Mouse (Mus musculus) MEL (cell line): Measurements from ENCODE around the gene Hgf. TPM values are rescaled to one million over a fixed set of nuclear protein-coding genes. Genes with fewer than 3 reads are reported as not detected.

ENCODE experiments used
- DNase-seq: peaks from one replicate; pipeline ENCODE4 v3.0.0; 2011; ENCODE audit warnings: low read depth, low spot score
- H3K27ac ChIP-seq: 2 replicates; pipeline ENCODE4 v1.5.1; 2012; ENCODE audit warnings: low read depth, mild to moderate bottlenecking, control low read depth, low read length, moderate library complexity; ENCODE audit not compliant: control insufficient read depth
- H3K27me3 ChIP-seq, 2 experiments: fragments of 150-350 bp in 1 of 2; sonication (generic) in 1 of 2; 2 replicates each; pipeline ENCODE4 v1.6.1; 2012; ENCODE audit warnings: low read length in 2 of 2, mild to moderate bottlenecking in 2 of 2, improper control_type of control experiment in 1 of 2, moderate library complexity in 1 of 2; ENCODE audit not compliant: insufficient read depth in 2 of 2, control insufficient read depth in 1 of 2
- H3K36me3 ChIP-seq, 2 experiments: 2 replicates each; pipeline ENCODE4 v1.6.1; 2012 to 2014; ENCODE audit warnings: low read length in 2 of 2, improper control_type of control experiment in 1 of 2, inconsistent platforms in 1 of 2, mild to moderate bottlenecking in 1 of 2; ENCODE audit not compliant: insufficient read depth in 2 of 2, control insufficient read depth in 1 of 2
- H3K4me1 ChIP-seq, 2 experiments: fragments of 150-350 bp in 1 of 2; sonication (generic) in 1 of 2; 2 replicates each; pipeline ENCODE4 v1.6.1; 2012; ENCODE audit warnings: low read length in 2 of 2, improper control_type of control experiment in 1 of 2, mild to moderate bottlenecking in 1 of 2; ENCODE audit not compliant: insufficient read depth in 2 of 2, control insufficient read depth in 1 of 2
- H3K4me3 ChIP-seq, 2 experiments: fragments of 150-350 bp in 1 of 2; sonication (generic) in 1 of 2; 2 replicates each; pipeline ENCODE4 v1.5.1; 2012; ENCODE audit warnings: low read depth in 2 of 2, low read length in 2 of 2, mild to moderate bottlenecking in 2 of 2, moderate library complexity in 2 of 2, control low read depth in 1 of 2, improper control_type of control experiment in 1 of 2; ENCODE audit not compliant: control insufficient read depth in 1 of 2, insufficient read depth in 1 of 2
- H3K79me2 ChIP-seq: 2 replicates; pipeline ENCODE4 v1.6.1; 2012; ENCODE audit warnings: mild to moderate bottlenecking, low read length, moderate library complexity; ENCODE audit not compliant: control insufficient read depth, poor library complexity, insufficient read depth
- H3K9ac ChIP-seq: 2 replicates; pipeline ENCODE4 v1.6.1; 2012; ENCODE audit warnings: low read depth, mild to moderate bottlenecking, control low read depth, low read length, moderate library complexity; ENCODE audit not compliant: control insufficient read depth, poor library complexity, severe bottlenecking
- H3K9me3 ChIP-seq: fragments of 150-350 bp; sonication (generic); replicated peaks from 2 replicates; pipeline ENCODE4 v1.6.1; 2012; ENCODE audit warnings: mild to moderate bottlenecking, low read length, improper control_type of control experiment, moderate library complexity; ENCODE audit not compliant: insufficient read depth
- BHLHE40 ChIP-seq: IDR thresholded peaks from 2 replicates; pipeline ENCODE4 v1.6.1; 2012; ENCODE audit warnings: low read depth, mild to moderate bottlenecking, inconsistent platforms, low read length, improper control_type of control experiment, borderline replicate concordance
- CHD1 ChIP-seq: IDR thresholded peaks from 2 replicates; pipeline ENCODE4 v1.6.1; 2012; ENCODE audit warnings: low read depth, mild to moderate bottlenecking, inconsistent platforms, low read length, improper control_type of control experiment
- CHD2 ChIP-seq: IDR thresholded peaks from 2 replicates; pipeline ENCODE4 v1.6.1; 2011; ENCODE audit warnings: low read length, improper control_type of control experiment
- CTCF ChIP-seq, 3 experiments: IDR thresholded peaks in 2 of 3; conservative IDR thresholded peaks in 1 of 3; 2 replicates each; pipeline ENCODE4 v1.5.1; 2011 to 2012; ENCODE audit warnings: low read length in 3 of 3, low read depth in 2 of 3, mild to moderate bottlenecking in 2 of 3, improper control_type of control experiment in 1 of 3, inconsistent platforms in 1 of 3, mixed read lengths in 1 of 3, moderate library complexity in 1 of 3; ENCODE audit not compliant: control insufficient read depth in 1 of 3, insufficient read depth in 1 of 3, poor library complexity in 1 of 3, severe bottlenecking in 1 of 3
- EP300 ChIP-seq, 2 experiments: IDR thresholded peaks; 2 replicates each; pipeline ENCODE4 v1.6.1; 2011; ENCODE audit warnings: improper control_type of control experiment in 2 of 2, low read length in 2 of 2, low read depth in 1 of 2, mild to moderate bottlenecking in 1 of 2
- ETS1 ChIP-seq: IDR thresholded peaks from 2 replicates; pipeline ENCODE4 v1.6.1; 2012; ENCODE audit warnings: low read depth, mild to moderate bottlenecking, inconsistent platforms, low read length, improper control_type of control experiment, moderate library complexity
- GABPA ChIP-seq: IDR thresholded peaks from 2 replicates; pipeline ENCODE4 v1.6.1; 2012; ENCODE audit warnings: low read depth, mild to moderate bottlenecking, inconsistent platforms, low read length, improper control_type of control experiment, moderate library complexity
- GATA1 ChIP-seq: IDR thresholded peaks from 2 replicates; pipeline ENCODE4 v1.6.1; 2011; ENCODE audit warnings: low read depth, low read length, improper control_type of control experiment
- JUND ChIP-seq: IDR thresholded peaks from 2 replicates; pipeline ENCODE4 v1.6.1; 2011; ENCODE audit warnings: low read depth, mild to moderate bottlenecking, improper control_type of control experiment, low read length
- MAFK ChIP-seq: IDR thresholded peaks from 2 replicates; pipeline ENCODE4 v1.6.1; 2011; ENCODE audit warnings: low read depth, mild to moderate bottlenecking, low read length, improper control_type of control experiment, borderline replicate concordance
- MEF2A ChIP-seq: IDR thresholded peaks from 2 replicates; pipeline ENCODE4 v1.6.1; 2014; ENCODE audit warnings: low read depth, mild to moderate bottlenecking, inconsistent platforms, low read length, improper control_type of control experiment; ENCODE audit not compliant: poor library complexity, insufficient replicate concordance, severe bottlenecking; ENCODE audit errors: extremely low read depth
- MXI1 ChIP-seq: IDR thresholded peaks from 2 replicates; pipeline ENCODE4 v1.6.1; 2011; ENCODE audit warnings: mild to moderate bottlenecking, low read depth, low read length, improper control_type of control experiment
- MYC ChIP-seq: IDR thresholded peaks from 2 replicates; pipeline ENCODE4 v1.6.1; 2011; ENCODE audit warnings: low read depth, mild to moderate bottlenecking, low read length, improper control_type of control experiment, moderate library complexity
- NELFE ChIP-seq: IDR thresholded peaks from 2 replicates; pipeline ENCODE4 v1.6.1; 2011; ENCODE audit warnings: low read depth, low read length, improper control_type of control experiment
- NRF1 ChIP-seq: IDR thresholded peaks from 2 replicates; pipeline ENCODE4 v1.6.1; 2014; ENCODE audit warnings: low read depth, mild to moderate bottlenecking, inconsistent platforms, low read length, improper control_type of control experiment, moderate library complexity; ENCODE audit not compliant: poor library complexity, insufficient read depth, severe bottlenecking
- POLR2A ChIP-seq, 2 experiments: IDR thresholded peaks; 2 replicates each; pipeline ENCODE4 v1.6.1; 2011 to 2012; ENCODE audit warnings: low read length in 2 of 2, mild to moderate bottlenecking in 2 of 2, control low read depth in 1 of 2, improper control_type of control experiment in 1 of 2, low read depth in 1 of 2, moderate library complexity in 1 of 2; ENCODE audit not compliant: control insufficient read depth in 1 of 2, insufficient read depth in 1 of 2, poor library complexity in 1 of 2
- POLR2AphosphoS2 ChIP-seq: IDR thresholded peaks from 2 replicates; pipeline ENCODE4 v1.6.1; 2011; ENCODE audit warnings: low read length, improper control_type of control experiment
- POLR2AphosphoS5 ChIP-seq: IDR thresholded peaks from 2 replicates; pipeline ENCODE4 v1.6.1; 2012; ENCODE audit warnings: low read depth, borderline replicate concordance, mild to moderate bottlenecking, inconsistent platforms, low read length, moderate library complexity, mixed read lengths
- RAD21 ChIP-seq: IDR thresholded peaks from 2 replicates; pipeline ENCODE4 v1.6.1; 2011; ENCODE audit warnings: mild to moderate bottlenecking, low read depth, low read length, improper control_type of control experiment
- TCF12 ChIP-seq: IDR thresholded peaks from 2 replicates; pipeline ENCODE4 v1.6.1; 2014; ENCODE audit warnings: low read depth, mild to moderate bottlenecking, inconsistent platforms, low read length, improper control_type of control experiment, moderate library complexity
- ZC3H11A ChIP-seq: IDR thresholded peaks from 2 replicates; pipeline ENCODE4 v1.6.1; 2012; ENCODE audit warnings: low read depth, mild to moderate bottlenecking, inconsistent platforms, low read length, improper control_type of control experiment
- ZKSCAN1 ChIP-seq: IDR thresholded peaks from 2 replicates; pipeline ENCODE4 v1.6.1; 2012; ENCODE audit warnings: low read depth, mild to moderate bottlenecking, inconsistent platforms, low read length, improper control_type of control experiment, moderate library complexity
- ZNF384 ChIP-seq: IDR thresholded peaks from 2 replicates; pipeline ENCODE4 v1.6.1; 2012; ENCODE audit warnings: low read depth, mild to moderate bottlenecking, inconsistent platforms, low read length, improper control_type of control experiment
- polyA plus RNA-seq, 2 experiments: library from polyadenylated mRNA; stranded (reverse) in 1 of 2; unstranded in 1 of 2; fragments of >175 nt in 1 of 2; fragments of >200 nt in 1 of 2; gene quantifications; 2 replicates each; pipeline versions ENCODE4 v1.2.1 to v1.2.4; 2012; ENCODE audit warnings: low replicate concordance in 2 of 2, low read depth in 1 of 2; ENCODE audit not compliant: insufficient read length in 2 of 2, insufficient read depth in 1 of 2, missing spikeins in 1 of 2
- total RNA-seq: library from RNA; depleted of rRNA; stranded (reverse); fragments of 300-350 nt; gene quantifications from 2 replicates; pipeline ENCODE4 v1.2.3, GENCODE M21; 2012

Gene Hgf
- total and polyA plus RNA-seq, 3 experiments: not detected

DNA sequence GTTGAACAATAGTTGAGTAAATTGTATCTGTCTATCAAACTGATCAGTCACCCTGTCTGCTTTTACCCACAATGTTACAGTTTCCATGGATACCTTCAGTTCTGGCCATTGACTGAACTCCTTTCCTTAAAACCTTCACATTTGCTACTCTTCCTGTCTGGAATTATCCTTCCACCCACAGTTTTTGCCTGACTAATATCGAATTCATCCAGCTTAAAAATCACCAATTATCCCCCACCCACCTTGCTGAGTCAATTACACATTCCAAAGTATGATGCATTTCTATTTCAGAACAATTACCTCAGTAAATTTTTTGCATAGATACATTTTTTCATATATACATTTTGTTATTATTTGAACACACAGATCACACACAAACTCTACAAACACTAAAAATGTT is 79.7 kb downstream of the Hgf start:
- TF ChIP-seq NELFE (no peak), JUND (no peak), MXI1 (no peak), ZC3H11A (no peak), POLR2AphosphoS5 (no peak), ETS1 (no peak), CHD2 (no peak), POLR2AphosphoS2 (no peak), RAD21 (no peak), CHD1 (no peak), GABPA (no peak), MYC (no peak), ZNF384 (no peak), NRF1 (no peak), EP300 (IDR thresholded peaks at IDR 0.05; ENCODE audit: low read depth in 1 of 2, low read length in 2 of 2) (no peak), TCF12 (no peak), MAFK (no peak), BHLHE40 (no peak), POLR2A (IDR thresholded peaks at IDR 0.05; ENCODE audit: control insufficient read depth in 1 of 2, insufficient read depth in 1 of 2, low read depth in 1 of 2, low read length in 2 of 2, poor library complexity in 1 of 2) (no peak), CTCF (IDR thresholded peaks at IDR 0.05 in 2 of 3, conservative IDR thresholded peaks at IDR 0.05 in 1 of 3; ENCODE audit: control insufficient read depth in 1 of 3, insufficient read depth in 1 of 3, low read depth in 2 of 3, low read length in 3 of 3, poor library complexity in 1 of 3, severe bottlenecking in 1 of 3) (no peak)
- no peaks in the 10 kb centered on the region for H3K9me3 ChIP-seq

GRCm38 (mm10) chr5:16646417-16646816 is 93.1 kb downstream of the Hgf start:
- Histone ChIP-seq H3K9ac (no peak overlapping the region), H3K4me3 (no peak overlapping the region), H3K79me2 (no peaks in the 10 kb centered on the region), H3K27me3 (no peaks in the 10 kb centered on the region), H3K27ac (no peak overlapping the region), H3K9me3 (no peaks in the 10 kb centered on the region), H3K4me1 (no peaks in the 10 kb centered on the region), H3K36me3 (no peaks in the 10 kb centered on the region)
- TF ChIP-seq GABPA: no peak
- no peak for TF ChIP-seq MYC
- no peak for TF ChIP-seq MEF2A
- no peak for TF ChIP-seq BHLHE40
- TF ChIP-seq ZKSCAN1: no peak
- no peak for TF ChIP-seq POLR2A (IDR thresholded peaks at IDR 0.05; ENCODE audit: control insufficient read depth in 1 of 2, insufficient read depth in 1 of 2, low read depth in 1 of 2, low read length in 2 of 2, poor library complexity in 1 of 2)
- TF ChIP-seq GATA1: no peak
- no peak for DNase-seq

More for the DNA sequence above, 79.7 kb downstream of the Hgf start:
- no peaks in the 10 kb centered on the region for H3K27me3 ChIP-seq
- H3K4me1 ChIP-seq: no peaks in the 10 kb centered on the region; a peak in 1 of 4 replicates
- no peaks in the 10 kb centered on the region for H3K79me2 ChIP-seq
- no peak for DNase-seq
- no peak overlapping the region for H3K4me3 ChIP-seq
- H3K9ac ChIP-seq: no peak overlapping the region
- no peak overlapping the region for H3K27ac ChIP-seq
- H3K36me3 ChIP-seq: no peaks in the 10 kb centered on the region
